In the genomic region with DNA sequence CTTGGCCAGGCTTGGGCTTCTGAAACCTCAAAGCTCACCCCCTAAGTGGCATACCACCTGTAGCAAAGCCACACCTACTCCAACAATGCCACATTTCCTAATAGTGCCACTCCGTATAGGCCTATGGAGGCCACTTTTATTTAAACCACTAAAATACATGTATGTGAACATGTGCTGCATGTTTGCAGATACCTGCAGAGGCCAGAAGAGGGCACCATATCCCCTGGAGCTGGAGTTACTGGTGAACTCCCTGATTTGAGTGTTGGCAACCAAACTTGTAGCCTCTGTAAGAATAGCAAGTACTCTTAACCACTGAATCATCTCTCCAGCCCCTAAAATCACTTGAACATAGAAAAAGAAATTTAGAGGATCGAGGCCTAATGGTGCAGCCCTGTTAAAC, we compare ENCODE assay signal across 8 mouse cellular contexts. TPM values are rescaled to one million over a fixed set of nuclear protein-coding genes. Genes with fewer than 3 reads are reported as not detected.
DNase-seq lines count a peak whose midpoint lies in the region; ATAC-seq and TF ChIP-seq lines count a peak whose summit lies in the region.

No protein-coding gene starts in this region.

- in situ Hi-C loops in CH12.LX (cut with MboI; ENCODE audit: low pct_ligation_motif_present, low pct_unique_long_range_greater_than_20kb, low sequenced_read_pairs): loop anchor here (5.0 kb wide), 1 partner anchor 33 kb away; no protein-coding TSS in a partner anchor

- TF ChIP-seq EP300 in CH12.LX (IDR thresholded peaks at IDR 0.05; ENCODE audit: low read length): no peak

- no peaks in the 10 kb centered on the region for H3K27me3 ChIP-seq in hindbrain, embryonic 14.5 days (ENCODE audit: control insufficient read depth, insufficient read depth, low read length)
- H3K27me3 ChIP-seq in hindbrain, embryonic 12.5 days: no peaks in the 10 kb centered on the region
- no peaks in the 10 kb centered on the region for H3K27me3 ChIP-seq in CH12.LX (replicated peaks)
- no peaks in the 10 kb centered on the region for H3K27me3 ChIP-seq in liver, embryonic 11.5 days (replicated peaks; ENCODE audit: control insufficient read depth, insufficient read depth, low read length)

- H3K4me2 ChIP-seq in hindbrain, embryonic 14.5 days (replicated peaks): no peak overlapping the region
- H3K4me2 ChIP-seq in hindbrain, embryonic 12.5 days (replicated peaks): no peak overlapping the region
- H3K4me2 ChIP-seq in CH12.LX (ENCODE audit: insufficient read depth, low read depth, poor library complexity, severe bottlenecking): no peak overlapping the region
- no peak overlapping the region for H3K4me2 ChIP-seq in liver, embryonic 11.5 days

- H3K4me3 ChIP-seq in hindbrain, embryonic 14.5 days (replicated peaks; ENCODE audit: low read length): no peak overlapping the region
- no peak overlapping the region for H3K4me3 ChIP-seq in hindbrain, embryonic 12.5 days
- H3K4me3 ChIP-seq in CH12.LX (replicated peaks in 1 of 3; ENCODE audit: low read depth in 2 of 3, low read length in 2 of 3, poor library complexity in 1 of 3): no peak overlapping the region
- H3K4me3 ChIP-seq in liver, embryonic 11.5 days (ENCODE audit: low read depth, low read length): no peak overlapping the region

- TF ChIP-seq CTCF in CH12.LX (conservative IDR thresholded peaks at IDR 0.05 in 1 of 2, IDR thresholded peaks at IDR 0.05 in 1 of 2; ENCODE audit: low read depth in 2 of 2, low read length in 2 of 2): peak; percentile 67 to 79

- peak; percentile 60 for TF ChIP-seq RAD21 in CH12.LX (IDR thresholded peaks at IDR 0.05; ENCODE audit: low read depth, low read length)

- H3K9me3 ChIP-seq in hindbrain, embryonic 14.5 days (ENCODE audit: control insufficient read depth, low read length): no peaks in the 10 kb centered on the region
- H3K9me3 ChIP-seq in hindbrain, embryonic 12.5 days (replicated peaks): no peaks in the 10 kb centered on the region
- H3K9me3 ChIP-seq in CH12.LX (replicated peaks; ENCODE audit: low read length): no peaks in the 10 kb centered on the region
- H3K9me3 ChIP-seq in liver, embryonic 11.5 days (ENCODE audit: control insufficient read depth, low read length): no peaks in the 10 kb centered on the region

- no peaks in the 10 kb centered on the region for H3K79me2 ChIP-seq in CH12.LX (replicated peaks; ENCODE audit: control insufficient read depth, extremely low read depth, insufficient read depth, poor library complexity, severe bottlenecking)

- H3K9ac ChIP-seq in hindbrain, embryonic 14.5 days: no peak overlapping the region
- H3K9ac ChIP-seq in hindbrain, embryonic 12.5 days: no peak overlapping the region
- no peak overlapping the region for H3K9ac ChIP-seq in CH12.LX (ENCODE audit: insufficient read depth, low read depth)
- H3K9ac ChIP-seq in liver, embryonic 11.5 days (ENCODE audit: low read depth, low read length): no peak overlapping the region

- no peak overlapping the region for H3K27ac ChIP-seq in hindbrain, embryonic 14.5 days
- no peak overlapping the region for H3K27ac ChIP-seq in hindbrain, embryonic 12.5 days
- H3K27ac ChIP-seq in CH12.LX (ENCODE audit: insufficient read depth, low read depth): no peak overlapping the region
- no peak overlapping the region for H3K27ac ChIP-seq in liver, embryonic 11.5 days (ENCODE audit: low read depth, low read length)

- WGBS in hindbrain, embryonic 14.5 days: 93% methylated on average over 2 of the region's 2 CpGs
- WGBS in hindbrain, embryonic 12.5 days: 92% methylated on average over 2 of the region's 2 CpGs
- 84% methylated on average over 2 of the region's 2 CpGs for WGBS in liver, embryonic 11.5 days

- peak; percentile 42 for DNase-seq in hindbrain, embryonic 14.5 days (ENCODE audit: low spot score)
- DNase-seq in CH12.LX (ENCODE audit: extremely low read depth): peak; percentile 62
- DNase-seq in adrenal gland, adult 2 months: peak; percentile 51
- no peak for DNase-seq in liver, embryonic 11.5 days (ENCODE audit: low spot score)
- DNase-seq in spleen, adult 12 weeks (ENCODE audit: low spot score): peak; percentile 17
- no peak for DNase-seq in layer of hippocampus, adult 9-10 months (ENCODE audit: low spot score)

- H3K4me1 ChIP-seq in hindbrain, embryonic 14.5 days (replicated peaks; ENCODE audit: control insufficient read depth, insufficient read depth, low read length): no peaks in the 10 kb centered on the region
- no peaks in the 10 kb centered on the region for H3K4me1 ChIP-seq in hindbrain, embryonic 12.5 days
- peaks cover 0 to 13% of the 10 kb centered on the region in 2 experiments; a peak in 2 of 4 replicates for H3K4me1 ChIP-seq in CH12.LX (ENCODE audit: control insufficient read depth in 1 of 2, insufficient read depth in 2 of 2)
- no peaks in the 10 kb centered on the region for H3K4me1 ChIP-seq in liver, embryonic 11.5 days (replicated peaks; ENCODE audit: control insufficient read depth, insufficient read depth, low read length)

- ATAC-seq in hindbrain, embryonic 14.5 days (ENCODE audit: low FRiP score): no peak
- ATAC-seq in hindbrain, embryonic 12.5 days (ENCODE audit: low FRiP score): no peak
- ATAC-seq in erythroblast, adult 5-6 weeks (replicated peaks; ENCODE audit: low FRiP score, poor library complexity, severe bottlenecking): peak; percentile 71
- ATAC-seq in liver, embryonic 11.5 days (replicated peaks; ENCODE audit: low FRiP score): peak; percentile 26; the same call in 1 of the 2 replicates

- dilution Hi-C loops in CH12.LX (cut with MboI; ENCODE audit: extremely low pct_ligation_motif_present, extremely low pct_unique_long_range_greater_than_20kb, low sequenced_read_pairs): no loop called here

- peaks cover 93% of the 10 kb centered on the region for H3K36me3 ChIP-seq in hindbrain, embryonic 14.5 days (replicated peaks; ENCODE audit: control insufficient read depth, insufficient read depth)
- peaks cover 85% of the 10 kb centered on the region for H3K36me3 ChIP-seq in hindbrain, embryonic 12.5 days
- H3K36me3 ChIP-seq in CH12.LX (replicated peaks in 1 of 2; ENCODE audit: control insufficient read depth in 1 of 2, insufficient read depth in 1 of 2, low read length in 1 of 2): peaks cover 54 to 89% of the 10 kb centered on the region in 2 experiments
- H3K36me3 ChIP-seq in liver, embryonic 11.5 days (ENCODE audit: control insufficient read depth, insufficient read depth, low read length): peaks cover 31% of the 10 kb centered on the region

- no peak for TF ChIP-seq POLR2A in CH12.LX (IDR thresholded peaks at IDR 0.05; ENCODE audit: low read depth, low read length)

RNA-seq across cellular contexts. Expression of a gene that starts 12.5 kb away (rescaled TPM):
- polyA plus RNA-seq in hindbrain, embryonic 14.5 days (2014; fragmentation: Nextera tagmentation; extraction: Ambion mirVana): 0.27 TPM in 1 of 2 replicates, not detected in the other
- polyA plus RNA-seq in hindbrain, embryonic 12.5 days (2016; fragmentation: Nextera tagmentation; extraction: Ambion mirVana): 0.30 and 0.43 TPM in 2 replicates
- total RNA-seq in CH12.LX (2012; rRNA removed) (0.25 and 0.34 TPM in 2 replicates), CH12.LX (2014; rRNA removed) (not detected in 2 replicates)
- polyA plus RNA-seq in CH12.LX (2012; ENCODE audit: insufficient read length, low read depth): not detected in 2 replicates
- total RNA-seq in adrenal gland, adult 2 months (2021): under 1 TPM in 1 of 2 experiments, not detected in 1; 0.55 TPM
- polyA plus RNA-seq in adrenal gland, adult 2 months (2012; rRNA removed): 0.47 TPM in 1 of 2 replicates, not detected in the other
- not detected in 2 replicates for total RNA-seq in erythroblast, adult 5-6 weeks (2015; ENCODE audit: low replicate concordance)
- not detected in 2 replicates for total RNA-seq in erythroblast, adult 5-6 weeks (2017; ENCODE audit: low replicate concordance)
- not detected in 2 replicates for polyA plus RNA-seq in liver, embryonic 11.5 days (2014; fragmentation: Nextera tagmentation; extraction: Ambion mirVana)

RNA-seq across cellular contexts. Expression of a gene that starts 27.1 kb away (rescaled TPM):
- 19.3 and 20.9 TPM in 2 replicates for polyA plus RNA-seq in hindbrain, embryonic 14.5 days (2014; fragmentation: Nextera tagmentation; extraction: Ambion mirVana)
- polyA plus RNA-seq in hindbrain, embryonic 12.5 days (2016; fragmentation: Nextera tagmentation; extraction: Ambion mirVana): 21.4 and 22.0 TPM in 2 replicates
- total RNA-seq in CH12.LX (2012; rRNA removed): not detected in 2 replicates
- total RNA-seq in CH12.LX (2014; rRNA removed): not detected in 2 replicates
- not detected in 2 replicates for polyA plus RNA-seq in CH12.LX (2012; ENCODE audit: insufficient read length, low read depth)
- 10 to 100 TPM; 20.3 to 34.7 TPM for total RNA-seq in adrenal gland, adult 2 months (2021)
- polyA plus RNA-seq in adrenal gland, adult 2 months (2012; rRNA removed): 164 and 223 TPM in 2 replicates
- not detected in 2 replicates for total RNA-seq in erythroblast, adult 5-6 weeks (2015; ENCODE audit: low replicate concordance)
- not detected in 2 replicates for total RNA-seq in erythroblast, adult 5-6 weeks (2017; ENCODE audit: low replicate concordance)
- polyA plus RNA-seq in liver, embryonic 11.5 days (2014; fragmentation: Nextera tagmentation; extraction: Ambion mirVana): 16.1 and 19.4 TPM in 2 replicates

RNA-seq across cellular contexts. Expression of a gene that starts 35.7 kb away (rescaled TPM):
- polyA plus RNA-seq in hindbrain, embryonic 14.5 days (2014; fragmentation: Nextera tagmentation; extraction: Ambion mirVana): 40.6 and 50.4 TPM in 2 replicates
- 27.7 and 29.9 TPM in 2 replicates for polyA plus RNA-seq in hindbrain, embryonic 12.5 days (2016; fragmentation: Nextera tagmentation; extraction: Ambion mirVana)
- 12.9 and 14.4 TPM in 2 replicates for total RNA-seq in CH12.LX (2012; rRNA removed)
- 9.2 TPM in 2 replicates for total RNA-seq in CH12.LX (2014; rRNA removed)
- 7.0 and 8.8 TPM in 2 replicates for polyA plus RNA-seq in CH12.LX (2012; ENCODE audit: insufficient read length, low read depth)
- total RNA-seq in adrenal gland, adult 2 months (2021): 1 to 10 TPM; 6.6 to 7.8 TPM
- 10.1 and 10.6 TPM in 2 replicates for polyA plus RNA-seq in adrenal gland, adult 2 months (2012; rRNA removed)
- not detected in 2 replicates for total RNA-seq in erythroblast, adult 5-6 weeks (2015; ENCODE audit: low replicate concordance)
- not detected in 2 replicates for total RNA-seq in erythroblast, adult 5-6 weeks (2017; ENCODE audit: low replicate concordance)
- 8.1 and 12.1 TPM in 2 replicates for polyA plus RNA-seq in liver, embryonic 11.5 days (2014; fragmentation: Nextera tagmentation; extraction: Ambion mirVana)

RNA-seq across cellular contexts. Expression of a gene that starts 45.3 kb away (rescaled TPM):
- polyA plus RNA-seq in hindbrain, embryonic 14.5 days (2014; fragmentation: Nextera tagmentation; extraction: Ambion mirVana): 192 and 211 TPM in 2 replicates
- polyA plus RNA-seq in hindbrain, embryonic 12.5 days (2016; fragmentation: Nextera tagmentation; extraction: Ambion mirVana): 97.4 and 101 TPM in 2 replicates
- total RNA-seq in CH12.LX (2012; rRNA removed) (2.7 and 3.8 TPM in 2 replicates), CH12.LX (2014; rRNA removed) (0.32 TPM in 1 of 2 replicates, not detected in the other)
- polyA plus RNA-seq in CH12.LX (2012; ENCODE audit: insufficient read length, low read depth): 0.38 and 0.66 TPM in 2 replicates
- 10 to 100 TPM in 1 of 2 experiments, 1 to 10 TPM in 1; 9.6 to 21.6 TPM for total RNA-seq in adrenal gland, adult 2 months (2021)
- 41.0 and 44.6 TPM in 2 replicates for polyA plus RNA-seq in adrenal gland, adult 2 months (2012; rRNA removed)
- 0.63 and 4.0 TPM in 2 replicates for total RNA-seq in erythroblast, adult 5-6 weeks (2015; ENCODE audit: low replicate concordance)
- total RNA-seq in erythroblast, adult 5-6 weeks (2017; ENCODE audit: low replicate concordance): 0.56 and 1.9 TPM in 2 replicates
- polyA plus RNA-seq in liver, embryonic 11.5 days (2014; fragmentation: Nextera tagmentation; extraction: Ambion mirVana): 6.2 and 6.8 TPM in 2 replicates

RNA-seq across cellular contexts. Expression of a gene that starts 49.4 kb away (rescaled TPM):
- 69.0 and 73.0 TPM in 2 replicates for polyA plus RNA-seq in hindbrain, embryonic 14.5 days (2014; fragmentation: Nextera tagmentation; extraction: Ambion mirVana)
- polyA plus RNA-seq in hindbrain, embryonic 12.5 days (2016; fragmentation: Nextera tagmentation; extraction: Ambion mirVana): 49.4 and 54.4 TPM in 2 replicates
- total RNA-seq in CH12.LX (2012; rRNA removed): 67.0 and 75.4 TPM in 2 replicates
- 40.2 and 50.2 TPM in 2 replicates for total RNA-seq in CH12.LX (2014; rRNA removed)
- 155 and 159 TPM in 2 replicates for polyA plus RNA-seq in CH12.LX (2012; ENCODE audit: insufficient read length, low read depth)
- 10 to 100 TPM; 21.4 to 31.1 TPM for total RNA-seq in adrenal gland, adult 2 months (2021)
- 61.2 and 67.3 TPM in 2 replicates for polyA plus RNA-seq in adrenal gland, adult 2 months (2012; rRNA removed)
- 127 and 130 TPM in 2 replicates for total RNA-seq in erythroblast, adult 5-6 weeks (2015; ENCODE audit: low replicate concordance)
- total RNA-seq in erythroblast, adult 5-6 weeks (2017; ENCODE audit: low replicate concordance): 29.4 and 41.5 TPM in 2 replicates
- polyA plus RNA-seq in liver, embryonic 11.5 days (2014; fragmentation: Nextera tagmentation; extraction: Ambion mirVana): 51.4 and 51.8 TPM in 2 replicates

Comparison
In these comparisons a context has a peak if more than half of its experiments do, and no peak if none do; other contexts are left out.
1. ATAC-seq: peak in erythroblast, adult 5-6 weeks (single experiment) and liver, embryonic 11.5 days (single experiment); none in hindbrain, embryonic 14.5 days (single experiment) and hindbrain, embryonic 12.5 days (single experiment).
2. DNase-seq: peak in hindbrain, embryonic 14.5 days (single experiment), CH12.LX (single experiment), adrenal gland, adult 2 months (single experiment) and spleen, adult 12 weeks (single experiment); none in liver, embryonic 11.5 days (single experiment) and layer of hippocampus, adult 9-10 months (single experiment).
3. RNA of a gene that starts 27.1 kb away (polyA plus RNA-seq): 164 to 223 TPM in adrenal gland, adult 2 months, 21.4 to 22.0 TPM in hindbrain, embryonic 12.5 days, 19.3 to 20.9 TPM in hindbrain, embryonic 14.5 days and 16.1 to 19.4 TPM in liver, embryonic 11.5 days; not detected in CH12.LX; every median in the first group is over 10 times any median in the second.